Mouse (Mus musculus) heart, adult 18-20 months (tissue): ENCODE data around the gene Olfr382. TPM values are rescaled to one million over a fixed set of nuclear protein-coding genes. Genes with fewer than 3 reads are reported as not detected.
"Not testable (repeated sequence)": the region's sequence is repeated elsewhere in the genome, so short reads cannot be mapped to it uniquely, and the experiment has no call there.

Experiments
- DNase-seq, 2 experiments: peaks; one replicate each; pipeline ENCODE4 v3.0.0; 2021 to 2022; ENCODE audit warnings: mixed read lengths in 1 of 2
- long read RNA-seq, 2 experiments: library from polyadenylated mRNA; stranded (forward); transcript quantifications; one replicate each; pipeline ENCODE4 v2.0.0; 2021
- total RNA-seq, 2 experiments: library from RNA; stranded (reverse); gene quantifications; 2 replicates each; pipeline ENCODE4 v1.2.3; 2021

The Olfr382 gene
- total RNA-seq = not detected
- long read RNA-seq, experiment 1 = 0 reads
- long read RNA-seq, experiment 2 = 0 reads

DNA sequence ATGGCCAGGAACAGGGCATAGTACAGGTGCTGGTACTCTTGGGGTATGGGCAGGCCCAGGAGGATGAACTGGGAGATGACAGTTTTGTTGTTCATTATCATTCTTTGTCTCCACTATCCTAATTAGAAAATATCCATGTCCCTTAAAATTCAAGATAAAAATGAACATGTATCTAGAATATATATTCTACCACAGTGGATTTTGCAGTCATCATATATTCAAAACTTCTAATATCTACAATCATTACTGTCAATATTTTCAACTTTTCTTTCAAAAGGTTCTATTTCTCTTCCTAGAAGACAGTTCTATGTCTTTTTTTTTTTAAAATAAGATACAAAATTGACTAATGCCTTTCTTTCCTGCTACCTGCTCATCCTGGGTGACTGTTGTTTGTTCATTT is at the start of gene Olfr382:
Gene Olfr382 (minus strand): TSS at position 101 of the 400 bp plus-strand sequence.
- no peak for DNase-seq

GRCm38 (mm10) chr11:73528971-73529370 is 12.0 kb upstream of the Olfr382 start:
- not testable (repeated sequence) for DNase-seq

- no peak for DNase-seq
Measured at GRCm38 (mm10) chr11:73491503-73491902, 25.5 kb downstream of the Olfr382 start, which contains the start of gene Olfr381. Olfr381 (minus strand) TSS chr11:73491603.

Other genes with a start within 250 kb of the Olfr382 start
- gene Trpv3, start 249.8 kb downstream of the Olfr382 start, total RNA-seq = not detected
- gene Aspa, start 187.6 kb downstream of the Olfr382 start, total RNA-seq = 1 to 10 TPM; 1.4 to 3.1 TPM
- gene Gm49340, start 187.5 kb downstream of the Olfr382 start, total RNA-seq = not detected
- gene Spata22, start 187.5 kb downstream of the Olfr382 start, total RNA-seq = not detected
- gene Olfr20, start 166.4 kb downstream of the Olfr382 start, total RNA-seq = not detected
- not detected for gene Olfr376, start 146.0 kb downstream of the Olfr382 start, total RNA-seq
- not detected for gene Olfr1, start 117.6 kb downstream of the Olfr382 start, total RNA-seq
- gene Olfr378, start 88.7 kb downstream of the Olfr382 start, total RNA-seq = not detected
- gene Olfr380, start 59.7 kb downstream of the Olfr382 start, total RNA-seq = not detected
- gene Olfr381, start 25.6 kb downstream of the Olfr382 start, total RNA-seq = not detected
- gene Olfr385, start 75.8 kb upstream of the Olfr382 start, total RNA-seq = not detected
- not detected for gene Olfr384, start 81.4 kb upstream of the Olfr382 start, total RNA-seq
- gene Zfp735, start 171.6 kb upstream of the Olfr382 start, total RNA-seq = not detected